Comparison of ENCODE assay signal across 12 mouse cellular contexts in genomic region chr7:68088825-68089224, GRCm38 (mm10).
DNase-seq lines count a peak whose midpoint lies in the region; ATAC-seq and TF ChIP-seq lines count a peak whose summit lies in the region.
"Had no signal": no experiment of that assay in that cellular context is flagged by ENCODE, and none has a peak within 500 bp of the region (broad histone marks: within the 10 kb centered on the region; RNA-seq: fewer than 3 reads in every experiment).

No protein-coding gene starts in this region.

- ATAC-seq in neural tube, embryonic 15.5 days (ENCODE audit: low FRiP score), result no peak

- no peaks in the 10 kb centered on the region for H3K36me3 ChIP-seq in neural tube, embryonic 15.5 days

- peaks cover 49% of the 10 kb centered on the region for H3K4me1 ChIP-seq in neural tube, embryonic 15.5 days

- H3K27ac ChIP-seq in neural tube, embryonic 15.5 days (replicated peaks), result 0 out of 2 replicates have a peak overlapping the region, but pooled peaks have one; percentile 3
- peak overlapping the region; percentile 76 for H3K27ac ChIP-seq in layer of hippocampus, adult 2 months

- TF ChIP-seq CTCF in layer of hippocampus, adult 2 months (conservative IDR thresholded peaks at IDR 0.05), result no peak

- H3K4me3 ChIP-seq in neural tube, embryonic 15.5 days (replicated peaks), result no peak overlapping the region
- H3K4me3 ChIP-seq in layer of hippocampus, adult 2 months, result no peak overlapping the region

- 72% methylated on average over 6 of the region's 6 CpGs for WGBS in neural tube, embryonic 15.5 days

- intact Hi-C loops in left cerebral cortex, postnatal 36 days (cut with DNase I), result loop anchor here (5.0 kb wide), 1 partner anchor 33 kb away; no protein-coding TSS in a partner anchor

- no peak overlapping the region for H3K9ac ChIP-seq in neural tube, embryonic 15.5 days (replicated peaks)

- H3K27me3 ChIP-seq in neural tube, embryonic 15.5 days (replicated peaks), result no peaks in the 10 kb centered on the region
- H3K27me3 ChIP-seq: CH12.LX had no signal

- DNase-seq in neural tube, embryonic 10.5 days (ENCODE audit: extremely low spot score, low spot score), result no peak
- DNase-seq in layer of hippocampus, adult 2 months (ENCODE audit: low spot score in 2 of 2), result peak; percentile 44 to 59
- DNase-seq in left cerebral cortex, postnatal 36 days (ENCODE audit: low spot score in 2 of 2), result peak; percentile 58 to 59
- no peak for DNase-seq in thymus, adult 18-20 months
- DNase-seq in retina, postnatal 1 day, result no peak
- DNase-seq in lung, adult 18-20 months, result no peak
- DNase-seq: cerebellum, adult 9-11 months; kidney, adult 11 months; kidney, postnatal 36 days; lung, adult 2 months had no signal

- H3K9me3 ChIP-seq in neural tube, embryonic 15.5 days (replicated peaks), result no peaks in the 10 kb centered on the region

- no peak overlapping the region for H3K4me2 ChIP-seq in neural tube, embryonic 15.5 days

Comparison
In these comparisons a context has a peak if more than half of its experiments do, and no peak if none do; other contexts are left out.
1. DNase-seq: peak in layer of hippocampus, adult 2 months (2 of 2) and left cerebral cortex, postnatal 36 days (2 of 2); none in neural tube, embryonic 10.5 days (single experiment), thymus, adult 18-20 months (0 of 2), retina, postnatal 1 day (single experiment) and lung, adult 18-20 months (0 of 2).